ENCODE assay signal across 8 mouse cellular contexts in genomic region chr5:115488841-115489698, GRCm38 (mm10). TPM values are rescaled to one million over a fixed set of nuclear protein-coding genes. Genes with fewer than 3 reads are reported as not detected.
DNase-seq lines count a peak whose midpoint lies in the region; ATAC-seq and TF ChIP-seq lines count a peak whose summit lies in the region.

No protein-coding gene starts in this region.

- peak overlapping the region; percentile 78 for H3K4me2 ChIP-seq in forebrain, embryonic 15.5 days (replicated peaks)
- peak overlapping the region; percentile 66 for H3K4me2 ChIP-seq in lung, embryonic 14.5 days

- DNase-seq in ES-CJ7 (ENCODE audit: low read depth, low spot score): peak; percentile 86
- DNase-seq in c-Kit-positive CD71-positive TER-119-positive erythroid progenitor cells, embryonic 14.5 days (ENCODE audit: low spot score): peak; percentile 79
- peak; percentile 82 to 93 for DNase-seq in heart, postnatal 36 days
- DNase-seq in layer of hippocampus, adult 2 months (ENCODE audit: low spot score in 2 of 2): peak; percentile 74 to 78
- peak; percentile 93 for DNase-seq in lung, embryonic 14.5 days
- peak; percentile 55 for DNase-seq in ovary, adult 18-20 months (ENCODE audit: low spot score)
- DNase-seq in thymus, postnatal 10 days (ENCODE audit: low spot score in 2 of 2): peak; percentile 83 to 84

- intact Hi-C loops in heart, postnatal 36 days (cut with DNase I): no loop called here

- WGBS in forebrain, embryonic 15.5 days: under 1% methylated on average over 39 of the region's 39 CpGs
- 1% methylated on average over 38 of the region's 39 CpGs for WGBS in lung, embryonic 14.5 days

- peaks cover 39% of the 10 kb centered on the region for H3K4me1 ChIP-seq in forebrain, embryonic 15.5 days
- H3K4me1 ChIP-seq in lung, embryonic 14.5 days (ENCODE audit: insufficient read depth): 0 out of 2 replicates have a peak, but pooled peaks cover 5% of the 10 kb centered on the region

- peak overlapping the region; percentile 44 for H3K4me3 ChIP-seq in forebrain, embryonic 15.5 days
- peak overlapping the region; percentile 63 for H3K4me3 ChIP-seq in layer of hippocampus, adult 2 months
- peak overlapping the region; percentile 33 for H3K4me3 ChIP-seq in lung, embryonic 14.5 days (ENCODE audit: low read depth, low read length)

- peak overlapping the region; percentile 98 for H3K9ac ChIP-seq in forebrain, embryonic 15.5 days (replicated peaks)
- peak overlapping the region; percentile 76 for H3K9ac ChIP-seq in lung, embryonic 14.5 days

- no peaks in the 10 kb centered on the region for H3K27me3 ChIP-seq in forebrain, embryonic 15.5 days
- no peaks in the 10 kb centered on the region for H3K27me3 ChIP-seq in lung, embryonic 14.5 days (ENCODE audit: insufficient read depth, low read length)

- H3K9me3 ChIP-seq in forebrain, embryonic 15.5 days: no peaks in the 10 kb centered on the region
- no peaks in the 10 kb centered on the region for H3K9me3 ChIP-seq in lung, embryonic 14.5 days (ENCODE audit: low read depth, low read length)

- H3K36me3 ChIP-seq in forebrain, embryonic 15.5 days: no peaks in the 10 kb centered on the region
- H3K36me3 ChIP-seq in lung, embryonic 14.5 days (ENCODE audit: insufficient read depth): no peaks in the 10 kb centered on the region

- no peak for TF ChIP-seq CTCF in layer of hippocampus, adult 2 months (conservative IDR thresholded peaks at IDR 0.05)
- no peak for TF ChIP-seq CTCF in lung, embryonic 14.5 days (IDR thresholded peaks at IDR 0.05; ENCODE audit: low read depth)

- peak overlapping the region; percentile 100 for H3K27ac ChIP-seq in forebrain, embryonic 15.5 days (replicated peaks)
- peak overlapping the region; percentile 100 for H3K27ac ChIP-seq in layer of hippocampus, adult 2 months
- peak overlapping the region; percentile 100 for H3K27ac ChIP-seq in lung, embryonic 14.5 days (ENCODE audit: low read depth)

- peak; percentile 76 for ATAC-seq in forebrain, embryonic 15.5 days (replicated peaks)
- ATAC-seq in lung, embryonic 14.5 days (ENCODE audit: insufficient read depth): peak; percentile 64

RNA-seq across cellular contexts. Expression of gene Sirt4, which starts 4.5 kb away (rescaled TPM):
- polyA plus RNA-seq in forebrain, embryonic 15.5 days (2015; fragmentation: Nextera tagmentation; extraction: Ambion mirVana): 34.0 and 34.2 TPM in 2 replicates
- 10 to 100 TPM; 17.9 to 18.1 TPM for total RNA-seq in heart, postnatal 36 days (2021)
- total RNA-seq in layer of hippocampus, adult 2 months (2021): 10 to 100 TPM; 37.8 to 56.5 TPM
- polyA plus RNA-seq in lung, embryonic 14.5 days (2014; fragmentation: Nextera tagmentation; extraction: Ambion mirVana): 22.8 and 23.9 TPM in 2 replicates

RNA-seq across cellular contexts. Expression of gene Pxn, which starts 17.4 kb away (rescaled TPM):
- polyA plus RNA-seq in forebrain, embryonic 15.5 days (2015; fragmentation: Nextera tagmentation; extraction: Ambion mirVana): 19.1 and 19.7 TPM in 2 replicates
- total RNA-seq in heart, postnatal 36 days (2021): 10 to 100 TPM; 36.2 to 37.9 TPM
- 10 to 100 TPM; 40.8 to 47.3 TPM for total RNA-seq in layer of hippocampus, adult 2 months (2021)
- 22.3 and 25.2 TPM in 2 replicates for polyA plus RNA-seq in lung, embryonic 14.5 days (2014; fragmentation: Nextera tagmentation; extraction: Ambion mirVana)

RNA-seq across cellular contexts. Expression of gene Pla2g1b, which starts 23.0 kb away (rescaled TPM):
- polyA plus RNA-seq in forebrain, embryonic 15.5 days (2015; fragmentation: Nextera tagmentation; extraction: Ambion mirVana): not detected in 2 replicates
- not detected for total RNA-seq in heart, postnatal 36 days (2021)
- total RNA-seq in layer of hippocampus, adult 2 months (2021): not detected
- 4.5 and 5.6 TPM in 2 replicates for polyA plus RNA-seq in lung, embryonic 14.5 days (2014; fragmentation: Nextera tagmentation; extraction: Ambion mirVana)

RNA-seq across cellular contexts. Expression of gene Msi1, which starts 59.7 kb away (rescaled TPM):
- polyA plus RNA-seq in forebrain, embryonic 15.5 days (2015; fragmentation: Nextera tagmentation; extraction: Ambion mirVana): 70.0 and 75.8 TPM in 2 replicates
- 1 to 10 TPM in 1 of 2 experiments, under 1 TPM in 1; 0.92 to 1.2 TPM for total RNA-seq in heart, postnatal 36 days (2021)
- 10 to 100 TPM; 48.6 to 52.4 TPM for total RNA-seq in layer of hippocampus, adult 2 months (2021)
- polyA plus RNA-seq in lung, embryonic 14.5 days (2014; fragmentation: Nextera tagmentation; extraction: Ambion mirVana): 17.1 and 21.2 TPM in 2 replicates

Comparison
In these comparisons a context has a peak if more than half of its experiments do, and no peak if none do; other contexts are left out.
1. Peak in every context shown above with its lines: DNase-seq, ATAC-seq, H3K4me3 ChIP-seq and H3K27ac ChIP-seq.